Mouse (Mus musculus) T-helper 17 cell (primary cell): ENCODE measurements around the gene Il11ra2.
"Not testable (repeated sequence)": the region's sequence is repeated elsewhere in the genome, so short reads cannot be mapped to it uniquely, and the experiment has no call there.

ENCODE experiments used
- in situ Hi-C, 2 experiments: fragments of 300-600 bp; cut with MboI, MseI; formaldehyde crosslinking; loops; 1 replicate in 1 of 2; 2 replicates in 1 of 2; pipeline ENCODE4 v1.15.1; 2025; ENCODE audit warnings: high pct_unique_total_duplicates in 2 of 2

Il11ra2 gene

GRCm38 (mm10) chr4:42661793-42662192 is at the start of gene Il11ra2:
Gene Il11ra2 (minus strand): TSS chr4:42661893.
- in situ Hi-C loops: not testable (repeated sequence)

- in situ Hi-C loops: not testable (repeated sequence)
Observed at GRCm38 (mm10) chr4:42682183-42682524, 20.5 kb upstream of the Il11ra2 start.

GRCm38 (mm10) chr4:42681473-42682182 is 19.9 kb upstream of the Il11ra2 start:
- in situ Hi-C loops: not testable (repeated sequence)

- in situ Hi-C loops: not testable (repeated sequence)
Observed at GRCm38 (mm10) chr4:42680374-42681356, 19.0 kb upstream of the Il11ra2 start.

- in situ Hi-C loops: loop anchor here in 1 of 2 experiments (10.0 kb wide), 1 partner anchor 1005 kb away; no protein-coding TSS in a partner anchor
Observed at GRCm38 (mm10) chr4:42679365-42679764, 17.7 kb upstream of the Il11ra2 start.

- in situ Hi-C loops: loop anchor here in 1 of 2 experiments (10.0 kb wide), 1 partner anchor 1001 kb away; no protein-coding TSS in a partner anchor
Observed at GRCm38 (mm10) chr4:42675415-42675814, 13.7 kb upstream of the Il11ra2 start.

- in situ Hi-C loops: loop anchor here (5.0 kb wide), 2 partner anchors 883 to 888 kb away; partner anchors contain the start of gene Ccl27a (in 1 of the 2)
Observed at GRCm38 (mm10) chr4:42654951-42655350, 6.7 kb downstream of the Il11ra2 start, which contains the start of gene Ccl27b. Gene Ccl27b (plus strand): TSS chr4:42655251.

- in situ Hi-C loops: not testable (repeated sequence)
Observed at GRCm38 (mm10) chr4:42629419-42629818, 32.3 kb downstream of the Il11ra2 start, which contains the start of gene Gm2564. Gene Gm2564 (plus strand): TSS chr4:42629719.

- in situ Hi-C loops: not testable (repeated sequence)
Observed at GRCm38 (mm10) chr4:42611895-42612294, 49.8 kb downstream of the Il11ra2 start, which contains the start of gene Gm10591. Gene Gm10591 (plus strand): TSS chr4:42612195.
